Mouse (Mus musculus) liver, embryonic 14.5 days (tissue): ENCODE measurements around the gene 2900011O08Rik.
"Not testable (repeated sequence)": the region's sequence is repeated elsewhere in the genome, so short reads cannot be mapped to it uniquely, and the experiment has no call there.

Experiments
- CTCF ChIP-seq: IDR thresholded peaks from 2 replicates; pipeline ENCODE4 v1.5.1; 2016; ENCODE audit warnings: antibody characterized with exemption, low read depth, control low read depth
- EP300 ChIP-seq: IDR thresholded peaks from 2 replicates; pipeline ENCODE4 v1.6.1; 2016; ENCODE audit warnings: antibody characterized with exemption, low read depth

GRCm38 (mm10) chr16:14066571-14066970, 80.2 kb downstream of the 2900011O08Rik start:
- TF ChIP-seq CTCF, EP300: not testable (repeated sequence)
